Mouse (Mus musculus) midbrain, embryonic 12.5 days (tissue): ENCODE measurements around the gene Mcf2l. TPM values are rescaled to one million over a fixed set of nuclear protein-coding genes. Genes with fewer than 3 reads are reported as not detected.
A peak's percentile ranks its signal among the peaks of the same experiment; 100 is the strongest.

Source experiments
- ATAC-seq: fragments of 200-750 bp; cut with Nextera tagmentation; 2 replicates; pipeline ENCODE4 v1.8.0; 2017; ENCODE audit warnings: low read depth, moderate TSS enrichment, moderate library complexity; ENCODE audit not compliant: low FRiP score
- H3K27ac ChIP-seq: fragments of 300-500 bp; sonication (generic); replicated peaks from 2 replicates; pipeline ENCODE4 v1.5.1; 2016; ENCODE audit warnings: mild to moderate bottlenecking
- H3K27me3 ChIP-seq: fragments of 300-500 bp; sonication (generic); 2 replicates; pipeline ENCODE4 v1.6.1; 2016; ENCODE audit warnings: mild to moderate bottlenecking
- H3K36me3 ChIP-seq: fragments of 300-500 bp; sonication (generic); 2 replicates; pipeline ENCODE4 v1.6.1; 2016
- H3K4me1 ChIP-seq: fragments of 300-500 bp; sonication (generic); 2 replicates; pipeline ENCODE4 v1.6.1; 2016
- H3K4me2 ChIP-seq: fragments of 300-500 bp; sonication (generic); replicated peaks from 2 replicates; pipeline ENCODE4 v1.6.1; 2016; ENCODE audit warnings: mild to moderate bottlenecking, moderate library complexity
- H3K4me3 ChIP-seq: fragments of 300-500 bp; sonication (generic); 2 replicates; pipeline ENCODE4 v1.5.1; 2016; ENCODE audit warnings: mild to moderate bottlenecking
- H3K9ac ChIP-seq: fragments of 300-500 bp; sonication (generic); replicated peaks from 2 replicates; pipeline ENCODE4 v1.6.1; 2016; ENCODE audit warnings: mild to moderate bottlenecking, moderate library complexity
- H3K9me3 ChIP-seq: fragments of 300-500 bp; sonication (generic); 2 replicates; pipeline ENCODE4 v1.6.1; 2016; ENCODE audit warnings: mild to moderate bottlenecking
- WGBS: fragments of 180-500 bp; shearing (Covaris S2); methylation state at CpG from one replicate; pipeline ENCODE4 v1.1.7; 2016; 5-methylcytosine and 5-hydroxymethylcytosine counted together
- polyA plus RNA-seq: library from polyadenylated mRNA; unstranded; fragments of >200 nt; fragmentation: Nextera tagmentation; extraction: Ambion mirVana; gene quantifications from 2 replicates; pipeline ENCODE4 v1.2.1, GENCODE M21; 2016

The Mcf2l gene
- polyA plus RNA-seq, 1 experiment from 2014 or later, result 97.8 TPM

- Histone ChIP-seq H3K4me1 (peaks cover 15% of the 10 kb centered on the region), H3K4me2 (peak overlapping the region; percentile 83), H3K27me3 (no peaks in the 10 kb centered on the region), H3K36me3 (0 out of 2 replicates have a peak, but pooled peaks cover 3% of the 10 kb centered on the region), H3K27ac (no peak overlapping the region), H3K9ac (no peak overlapping the region), H3K4me3 (no peak overlapping the region), H3K9me3 (no peaks in the 10 kb centered on the region)
- no peak for ATAC-seq
- WGBS, result 88% methylated on average over 4 of the region's 4 CpGs
These were observed 44.2 kb downstream of the Mcf2l start for GRCm38 (mm10) chr8:12917831-12918230.

GRCm38 (mm10) chr8:12920599-12920998 lies 47.0 kb downstream of the Mcf2l start:
- Histone ChIP-seq H3K9me3 (no peaks in the 10 kb centered on the region), H3K4me3 (no peak overlapping the region), H3K27ac (no peak overlapping the region), H3K4me1 (peaks cover 8% of the 10 kb centered on the region), H3K27me3 (0 out of 2 replicates have a peak, but pooled peaks cover 4% of the 10 kb centered on the region), H3K9ac (no peak overlapping the region), H3K4me2 (no peak overlapping the region), H3K36me3 (no peaks in the 10 kb centered on the region)
- ATAC-seq, result no peak
- 84% methylated on average over 4 of the region's 4 CpGs for WGBS

GRCm38 (mm10) chr8:12925051-12925450 lies 51.4 kb downstream of the Mcf2l start:
- H3K4me2 ChIP-seq, result no peak overlapping the region
- H3K9me3 ChIP-seq, result no peaks in the 10 kb centered on the region
- no peaks in the 10 kb centered on the region for H3K36me3 ChIP-seq
- no peak overlapping the region for H3K4me3 ChIP-seq
- H3K4me1 ChIP-seq, result peaks cover 7% of the 10 kb centered on the region; the same call in 1 of the 2 replicates
- no peak overlapping the region for H3K27ac ChIP-seq
- WGBS, result 92% methylated on average over 8 of the region's 8 CpGs
- H3K27me3 ChIP-seq, result 0 out of 2 replicates have a peak, but pooled peaks cover 4% of the 10 kb centered on the region
- H3K9ac ChIP-seq, result no peak overlapping the region
- no peak for ATAC-seq

GRCm38 (mm10) chr8:12925941-12926381 lies 52.4 kb downstream of the Mcf2l start:
- H3K27ac ChIP-seq, result no peak overlapping the region
- no peak for ATAC-seq
- no peak overlapping the region for H3K9ac ChIP-seq
- 60% methylated on average over 13 of the region's 13 CpGs for WGBS
- H3K4me3 ChIP-seq, result no peak overlapping the region
- H3K4me2 ChIP-seq, result no peak overlapping the region
- 0 out of 2 replicates have a peak, but pooled peaks cover 4% of the 10 kb centered on the region for H3K27me3 ChIP-seq
- H3K36me3 ChIP-seq, result no peaks in the 10 kb centered on the region
- H3K4me1 ChIP-seq, result peaks cover 7% of the 10 kb centered on the region; the same call in 1 of the 2 replicates
- H3K9me3 ChIP-seq, result no peaks in the 10 kb centered on the region

GRCm38 (mm10) chr8:12927204-12927983 lies 53.8 kb downstream of the Mcf2l start:
- ATAC-seq, result 0 out of 2 replicates have a peak, but pooled peaks have one; percentile 47
- H3K36me3 ChIP-seq, result no peaks in the 10 kb centered on the region
- H3K27ac ChIP-seq, result no peak overlapping the region
- H3K9ac ChIP-seq, result no peak overlapping the region
- no peaks in the 10 kb centered on the region for H3K9me3 ChIP-seq
- 62% methylated on average over 7 of the region's 7 CpGs for WGBS
- H3K27me3 ChIP-seq, result 0 out of 2 replicates have a peak, but pooled peaks cover 4% of the 10 kb centered on the region
- H3K4me2 ChIP-seq, result no peak overlapping the region
- H3K4me3 ChIP-seq, result no peak overlapping the region
- peaks cover 13% of the 10 kb centered on the region for H3K4me1 ChIP-seq

GRCm38 (mm10) chr8:12928033-12928432 lies 54.4 kb downstream of the Mcf2l start:
- 89% methylated on average over 8 of the region's 8 CpGs for WGBS
- Histone ChIP-seq H3K4me3 (no peak overlapping the region), H3K9ac (no peak overlapping the region), H3K27ac (no peak overlapping the region), H3K27me3 (0 out of 2 replicates have a peak, but pooled peaks cover 4% of the 10 kb centered on the region), H3K4me2 (no peak overlapping the region), H3K4me1 (peaks cover 13% of the 10 kb centered on the region), H3K9me3 (no peaks in the 10 kb centered on the region), H3K36me3 (no peaks in the 10 kb centered on the region)
- no peak for ATAC-seq

GRCm38 (mm10) chr8:12928931-12929330 lies 55.3 kb downstream of the Mcf2l start:
- Histone ChIP-seq H3K9ac (no peak overlapping the region), H3K4me2 (no peak overlapping the region), H3K4me1 (peaks cover 13% of the 10 kb centered on the region), H3K36me3 (no peaks in the 10 kb centered on the region), H3K27ac (no peak overlapping the region), H3K4me3 (no peak overlapping the region), H3K9me3 (no peaks in the 10 kb centered on the region), H3K27me3 (0 out of 2 replicates have a peak, but pooled peaks cover 4% of the 10 kb centered on the region)
- WGBS, result 86% methylated on average over 5 of the region's 5 CpGs
- no peak for ATAC-seq

GRCm38 (mm10) chr8:12930290-12930689 lies 56.7 kb downstream of the Mcf2l start:
- no peaks in the 10 kb centered on the region for H3K36me3 ChIP-seq
- 56% methylated on average over 5 of the region's 5 CpGs for WGBS
- no peak for ATAC-seq
- H3K9ac ChIP-seq, result no peak overlapping the region
- peaks cover 13% of the 10 kb centered on the region for H3K4me1 ChIP-seq
- no peak overlapping the region for H3K4me2 ChIP-seq
- no peak overlapping the region for H3K27ac ChIP-seq
- no peaks in the 10 kb centered on the region for H3K9me3 ChIP-seq
- 0 out of 2 replicates have a peak, but pooled peaks cover 1% of the 10 kb centered on the region for H3K27me3 ChIP-seq
- H3K4me3 ChIP-seq, result no peak overlapping the region

- 57% methylated on average over 11 of the region's 11 CpGs for WGBS
- no peak overlapping the region for H3K9ac ChIP-seq
- H3K4me3 ChIP-seq, result no peak overlapping the region
- peaks cover 9% of the 10 kb centered on the region for H3K4me1 ChIP-seq
- no peak for ATAC-seq
- H3K27me3 ChIP-seq, result no peaks in the 10 kb centered on the region
- no peaks in the 10 kb centered on the region for H3K9me3 ChIP-seq
- no peaks in the 10 kb centered on the region for H3K36me3 ChIP-seq
- H3K27ac ChIP-seq, result peak overlapping the region; percentile 5; the same call in 1 of the 2 replicates
- H3K4me2 ChIP-seq, result no peak overlapping the region
These were observed 57.8 kb downstream of the Mcf2l start for GRCm38 (mm10) chr8:12931426-12931825.

- Histone ChIP-seq H3K27ac (no peak overlapping the region), H3K9me3 (no peaks in the 10 kb centered on the region), H3K27me3 (no peaks in the 10 kb centered on the region), H3K9ac (no peak overlapping the region), H3K4me1 (peaks cover 9% of the 10 kb centered on the region; the same call in 1 of the 2 replicates), H3K4me2 (no peak overlapping the region), H3K4me3 (no peak overlapping the region), H3K36me3 (no peaks in the 10 kb centered on the region)
- 92% methylated on average over 8 of the region's 8 CpGs for WGBS
- no peak for ATAC-seq
These were observed 58.9 kb downstream of the Mcf2l start for GRCm38 (mm10) chr8:12932520-12932919.

- WGBS, result 68% methylated on average over 3 of the region's 3 CpGs
- Histone ChIP-seq H3K4me3 (no peak overlapping the region), H3K9ac (no peak overlapping the region), H3K27ac (no peak overlapping the region), H3K4me1 (peaks cover 9% of the 10 kb centered on the region; the same call in 1 of the 2 replicates), H3K4me2 (no peak overlapping the region), H3K36me3 (no peaks in the 10 kb centered on the region), H3K9me3 (no peaks in the 10 kb centered on the region), H3K27me3 (no peaks in the 10 kb centered on the region)
- no peak for ATAC-seq
These were observed 60.2 kb downstream of the Mcf2l start for GRCm38 (mm10) chr8:12933765-12934164.

- no peaks in the 10 kb centered on the region for H3K36me3 ChIP-seq
- ATAC-seq, result no peak
- no peak overlapping the region for H3K4me3 ChIP-seq
- H3K27me3 ChIP-seq, result no peaks in the 10 kb centered on the region
- no peaks in the 10 kb centered on the region for H3K9me3 ChIP-seq
- no peak overlapping the region for H3K27ac ChIP-seq
- H3K9ac ChIP-seq, result no peak overlapping the region
- no peak overlapping the region for H3K4me2 ChIP-seq
- H3K4me1 ChIP-seq, result peaks cover 6% of the 10 kb centered on the region; the same call in 1 of the 2 replicates
- WGBS, result 81% methylated on average over 8 of the region's 8 CpGs
These were observed 60.9 kb downstream of the Mcf2l start for GRCm38 (mm10) chr8:12934453-12935043.
